Mouse (Mus musculus) lung, adult 2 months (tissue): Measurements from ENCODE around the gene Pcsk5. TPM values are rescaled to one million over a fixed set of nuclear protein-coding genes. Genes with fewer than 3 reads are reported as not detected.

Experiments
- DNase-seq: peaks from one replicate; pipeline ENCODE4 v3.0.0; 2022
- H3K4me1 ChIP-seq: fragments of 200-500 bp; 2 replicates; pipeline ENCODE4 v1.6.1; 2011; ENCODE audit warnings: low read length; ENCODE audit not compliant: control insufficient read depth, insufficient read depth
- H3K4me3 ChIP-seq: fragments of 200-500 bp; replicated peaks from 2 replicates; pipeline ENCODE3; 2011; ENCODE audit warnings: low read depth, mild to moderate bottlenecking, control low read depth, low read length; ENCODE audit errors: extremely low read depth
- CTCF ChIP-seq: fragments of 200-500 bp; IDR thresholded peaks from 2 replicates; pipeline ENCODE4 v1.5.1; 2011; ENCODE audit warnings: mild to moderate bottlenecking, low read length, control low read depth; ENCODE audit not compliant: insufficient read depth
- POLR2A ChIP-seq: fragments of 200-500 bp; IDR thresholded peaks from 2 replicates; pipeline ENCODE4 v1.6.1; 2011; ENCODE audit warnings: low read depth, mild to moderate bottlenecking, control low read depth, low read length, borderline replicate concordance; ENCODE audit errors: extremely low read depth
- WGBS: fragments of 180-500 bp; shearing (Covaris S2); methylation state at CpG from one replicate; pipeline ENCODE4 v1.1.7; 2018; 5-methylcytosine and 5-hydroxymethylcytosine counted together
- polyA plus RNA-seq: library from polyadenylated mRNA; depleted of rRNA; stranded (reverse); fragments of >200 nt; gene quantifications from 2 replicates; pipeline ENCODE4 v1.2.3, GENCODE M21; 2012

Gene Pcsk5
- polyA plus RNA-seq, 1 experiment = 11.2 TPM

DNA sequence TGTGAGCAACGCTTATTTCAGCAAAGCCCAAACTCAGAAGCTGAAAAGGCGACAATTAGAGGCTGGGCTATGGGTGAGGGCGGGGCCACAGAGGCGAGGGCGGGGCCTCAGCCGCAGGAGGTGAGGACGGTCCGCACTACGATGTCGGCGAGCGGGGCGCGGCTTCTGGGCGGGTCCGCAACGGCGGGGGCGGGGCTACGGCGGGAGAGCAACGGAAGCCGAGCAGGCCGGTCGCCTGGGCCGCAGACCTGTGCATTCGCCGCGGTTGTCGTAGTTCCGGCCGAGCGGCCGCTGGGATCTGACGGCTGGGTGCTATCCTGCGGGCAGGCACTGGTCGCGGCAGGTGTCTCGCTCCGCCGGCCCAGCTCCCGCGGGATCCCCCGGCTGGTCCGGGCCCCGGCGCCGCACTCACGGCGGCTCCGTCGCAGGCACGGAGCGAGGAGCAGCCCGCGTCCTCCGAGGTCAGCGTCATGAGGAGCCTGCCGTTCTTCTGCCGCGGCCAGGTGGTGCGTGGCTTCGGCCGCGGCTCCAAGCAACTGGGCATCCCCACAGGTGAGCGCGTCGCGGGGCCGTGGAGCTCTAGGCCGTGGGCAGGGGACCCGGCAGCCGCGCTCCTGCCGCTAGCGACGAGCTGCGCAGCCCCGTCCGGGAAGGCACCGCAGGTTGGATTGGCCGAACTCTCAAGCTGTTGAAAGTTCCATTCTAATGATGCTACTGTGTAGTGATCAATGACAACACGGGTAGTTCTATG, 443.4 kb downstream of the Pcsk5 start, which contains the start of gene Rfk:
Gene Rfk (plus strand): TSS at position 203 of the 751 bp plus-strand sequence.
- H3K4me1 ChIP-seq = peaks cover 11% of the 10 kb centered on the region
- TF ChIP-seq POLR2A (peak; percentile 93), CTCF (no peak)
- peak within 1 kb of the TSS; percentile 84 for H3K4me3 ChIP-seq
- peak; percentile 89 for DNase-seq
- under 1% methylated on average over 83 of the region's 83 CpGs for WGBS

DNA sequence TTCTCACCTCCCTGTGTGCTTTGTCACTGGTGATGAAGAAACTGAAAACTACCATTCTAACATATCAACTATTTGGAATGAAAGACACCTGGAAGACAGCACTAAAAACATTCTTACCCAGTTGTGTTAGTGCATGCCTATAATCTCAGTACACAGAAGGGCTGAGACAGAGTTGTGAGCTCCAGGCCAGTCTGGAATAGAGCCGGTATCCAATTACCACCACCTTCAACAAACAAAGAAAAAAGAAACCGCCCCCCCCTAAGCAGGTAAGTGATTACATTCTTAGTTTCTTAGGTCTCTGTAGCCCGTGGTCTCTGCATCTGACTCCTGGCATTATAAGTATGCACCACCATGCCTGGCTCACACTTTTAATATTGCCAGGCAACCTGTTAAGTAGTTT, 444.6 kb downstream of the Pcsk5 start:
- TF ChIP-seq POLR2A (no peak), CTCF (no peak)
- no peak overlapping the region for H3K4me3 ChIP-seq
- H3K4me1 ChIP-seq = peaks cover 11% of the 10 kb centered on the region
- DNase-seq = no peak
- WGBS = 23% methylated on average over 3 of the region's 3 CpGs

DNA sequence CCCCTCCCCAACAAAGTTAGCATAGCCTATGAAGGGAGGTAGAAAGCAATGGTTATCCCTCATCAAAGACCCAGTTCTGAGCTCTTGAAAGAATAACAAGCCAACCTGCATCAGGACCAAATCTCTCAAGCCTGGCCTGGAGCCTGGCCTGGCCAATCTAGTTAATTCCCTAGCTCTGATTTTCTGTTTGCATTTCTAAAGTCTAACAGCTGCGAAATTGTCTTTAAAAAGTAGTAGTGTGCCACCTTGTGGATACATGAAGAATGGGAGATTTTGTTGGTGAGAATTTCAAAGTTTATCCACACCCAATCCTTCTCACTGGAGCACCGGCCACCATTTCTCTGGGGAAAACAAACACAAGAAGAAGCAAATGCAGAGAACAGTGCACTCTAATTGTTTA, 449.0 kb downstream of the Pcsk5 start:
- no peak for DNase-seq
- WGBS = 5% methylated on average over 2 of the region's 2 CpGs
- H3K4me1 ChIP-seq = no peaks in the 10 kb centered on the region
- H3K4me3 ChIP-seq = no peak overlapping the region
- TF ChIP-seq CTCF (peak; percentile 24; the same call in 1 of the 2 replicates), POLR2A (no peak)

DNA sequence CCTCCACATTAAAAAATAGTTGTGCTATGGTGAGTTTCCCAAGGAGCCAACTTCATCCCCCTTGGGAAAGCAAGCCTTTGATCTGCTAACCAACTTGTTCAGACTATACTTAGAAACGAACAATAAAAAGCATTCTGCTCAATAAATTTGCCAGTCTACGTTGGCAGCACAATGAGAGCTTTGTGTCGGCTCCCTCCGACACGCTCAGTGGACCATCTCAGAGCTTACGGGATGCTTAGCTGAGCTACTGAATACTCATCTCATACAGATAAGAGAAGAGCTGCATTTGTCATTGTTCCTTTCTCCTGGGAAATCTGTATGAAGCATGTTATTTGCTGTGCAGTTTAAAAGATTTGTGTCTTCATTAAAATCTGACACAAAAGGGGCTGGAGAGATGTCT, 451.0 kb downstream of the Pcsk5 start:
- TF ChIP-seq POLR2A (no peak), CTCF (no peak)
- no peak for DNase-seq
- Histone ChIP-seq H3K4me3 (no peak overlapping the region), H3K4me1 (no peaks in the 10 kb centered on the region)
- WGBS = 68% methylated on average over 6 of the region's 6 CpGs

DNA sequence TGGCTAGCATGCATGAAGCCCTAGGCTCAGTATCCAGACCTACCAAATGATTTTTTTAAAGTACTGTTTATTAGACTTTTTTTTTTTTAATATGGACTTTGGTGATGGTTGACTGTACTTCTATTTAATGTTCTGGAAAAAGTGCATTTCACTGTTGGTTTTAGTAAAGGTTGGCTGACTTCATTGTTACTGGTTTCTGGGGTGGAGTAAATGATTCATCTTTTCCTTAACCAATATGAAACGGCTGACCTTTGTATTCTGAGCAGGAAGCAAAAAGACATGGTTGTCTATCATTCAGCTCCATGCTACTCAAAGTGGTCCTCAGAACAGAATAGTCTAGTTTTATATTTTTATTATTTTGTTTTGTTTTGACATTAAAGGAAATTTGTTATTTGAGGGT, 452.0 kb downstream of the Pcsk5 start:
- no peak for DNase-seq
- WGBS = 43% methylated on average over 1 of the region's 1 CpGs
- H3K4me3 ChIP-seq = no peak overlapping the region
- H3K4me1 ChIP-seq = no peaks in the 10 kb centered on the region
- TF ChIP-seq CTCF (no peak), POLR2A (no peak)

DNA sequence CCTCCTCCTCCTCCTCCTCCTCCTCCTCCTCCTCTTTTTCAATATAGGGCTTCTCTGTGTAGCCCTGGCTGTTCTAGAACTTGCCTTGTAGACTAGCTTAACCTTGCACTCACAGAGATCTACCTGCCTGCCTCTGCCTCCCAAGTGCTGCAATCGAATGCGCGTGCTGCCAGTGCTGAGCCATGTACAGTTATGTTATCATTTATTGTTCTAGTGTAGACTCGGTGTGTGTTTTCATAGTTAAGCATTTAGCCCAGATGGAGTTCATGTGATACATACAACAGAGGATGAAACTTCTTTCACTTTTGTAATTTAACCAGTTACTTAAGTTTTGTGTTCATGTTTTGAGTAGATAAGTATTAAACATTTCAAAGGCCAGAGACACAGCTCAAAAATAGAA, 452.4 kb downstream of the Pcsk5 start:
- H3K4me1 ChIP-seq = no peaks in the 10 kb centered on the region
- TF ChIP-seq CTCF (no peak), POLR2A (no peak)
- WGBS = 89% methylated on average over 4 of the region's 4 CpGs
- no peak overlapping the region for H3K4me3 ChIP-seq
- DNase-seq = no peak

DNA sequence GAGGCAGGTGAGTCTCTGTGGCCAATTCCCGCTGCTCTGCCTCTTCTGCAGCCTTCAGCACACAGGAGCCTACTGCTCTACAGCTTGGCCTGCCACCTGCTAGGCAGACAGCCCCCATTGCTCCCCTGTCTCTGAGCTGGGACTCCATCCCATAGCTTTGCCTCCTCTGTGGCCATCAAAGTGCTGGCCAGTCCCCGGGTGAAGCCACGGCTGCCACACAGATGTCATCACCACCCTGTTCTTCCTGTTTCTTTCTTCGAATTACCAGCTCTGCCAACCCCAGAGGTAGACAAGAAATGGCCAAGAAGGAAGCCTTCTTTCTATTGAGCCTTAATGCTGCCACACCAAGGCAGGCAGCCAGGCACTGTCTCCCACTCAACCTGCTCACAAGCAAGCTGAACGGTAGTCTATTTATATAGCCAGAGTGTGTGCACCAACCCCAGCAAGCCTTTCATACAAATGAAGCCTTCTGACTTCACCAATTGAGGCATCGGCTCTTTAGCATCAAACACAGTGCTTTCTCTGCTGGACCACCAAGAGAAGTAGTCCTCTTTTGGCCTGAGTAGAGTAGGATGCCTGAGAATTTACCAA, 454.5 kb downstream of the Pcsk5 start:
- Histone ChIP-seq H3K4me1 (no peaks in the 10 kb centered on the region), H3K4me3 (no peak overlapping the region)
- no peak for DNase-seq
- WGBS = 63% methylated on average over 6 of the region's 6 CpGs
- TF ChIP-seq CTCF (no peak), POLR2A (no peak)
